Mouse (Mus musculus): ENCODE measurements around the gene Padi4.

Padi4 gene

GRCm38 (mm10) chr4:140702611-140703327 lies 71.3 kb downstream of the Padi4 start:
- DNase-seq (ENCODE audit: low spot score), result peak; percentile 65

DNA sequence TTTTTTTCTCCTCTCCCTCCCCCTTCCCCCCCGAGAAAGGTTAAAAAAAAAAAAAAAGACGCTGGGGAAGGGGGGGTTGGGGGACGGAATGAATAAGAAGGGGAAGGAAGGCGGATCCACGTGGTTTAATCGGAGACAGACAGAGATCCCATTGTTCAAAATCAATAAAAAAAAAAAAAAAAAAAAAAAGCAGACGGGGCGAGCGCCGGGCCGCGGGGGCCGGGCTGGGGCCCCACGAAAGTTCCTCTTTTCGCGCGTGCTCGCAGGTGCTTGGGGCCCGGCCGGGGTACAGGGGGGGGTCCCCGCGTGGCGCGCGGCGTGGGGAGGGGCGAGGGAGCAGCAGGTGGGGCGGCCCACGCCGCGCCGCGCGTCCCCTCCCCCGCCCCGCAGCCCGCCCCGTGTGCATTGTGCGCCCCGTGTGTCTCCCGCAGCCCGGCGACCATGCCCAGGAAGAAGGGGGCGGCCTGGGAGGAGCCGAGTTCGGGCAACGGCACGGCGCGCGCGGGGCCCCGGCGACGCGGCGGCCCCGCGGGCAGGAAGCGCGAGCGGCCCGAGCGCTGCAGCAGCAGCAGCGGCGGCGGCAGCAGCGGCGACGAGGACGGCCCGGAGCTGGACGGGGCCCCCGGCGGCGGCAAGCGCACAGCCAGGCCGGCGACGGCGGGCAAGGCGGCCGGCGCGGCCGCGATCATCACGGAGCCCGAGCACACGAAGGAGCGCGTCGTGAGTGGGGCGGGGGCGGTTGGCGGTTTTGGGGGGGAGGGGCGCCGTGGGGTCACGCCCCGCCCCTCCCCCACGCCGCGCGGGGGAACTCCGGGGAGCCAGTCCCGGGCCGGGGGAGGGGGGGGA lies 72.1 kb downstream of the Padi4 start:
- DNase-seq (ENCODE audit: low spot score), result peak; percentile 49

DNA sequence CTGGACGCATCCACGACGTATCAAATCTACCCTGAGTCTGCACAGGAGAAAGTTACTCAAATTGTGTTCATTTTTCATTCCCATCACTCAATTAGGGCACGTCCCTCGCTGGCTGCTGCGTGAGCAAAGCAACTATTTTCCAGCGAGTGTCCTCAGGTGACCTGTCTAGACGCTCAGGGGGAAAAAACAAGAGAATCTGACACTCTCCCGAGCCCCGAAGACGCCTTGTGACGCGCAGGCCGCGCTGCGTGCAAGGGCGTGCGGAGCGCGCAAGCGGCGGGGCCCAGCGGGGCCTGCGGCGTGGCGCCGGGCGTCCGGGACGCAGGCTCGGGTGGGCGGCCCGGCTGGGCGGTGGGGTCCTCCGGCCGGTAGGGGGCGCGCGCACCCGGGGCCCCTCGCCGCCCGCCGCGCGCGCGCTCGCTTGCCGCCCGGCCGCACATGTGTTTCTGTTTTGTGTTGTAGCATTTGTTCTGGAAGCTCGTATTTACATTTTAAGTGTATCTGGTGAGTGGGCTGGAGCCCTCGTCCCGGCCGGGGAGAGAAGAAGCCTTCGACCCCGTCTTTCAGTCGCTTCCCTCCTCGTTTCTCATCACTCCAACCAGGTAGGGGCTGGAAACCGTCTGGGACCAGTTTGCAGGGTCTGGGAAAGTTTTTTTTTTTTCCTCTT lies 72.9 kb downstream of the Padi4 start:
- DNase-seq (ENCODE audit: low spot score), result peak; percentile 85

DNA sequence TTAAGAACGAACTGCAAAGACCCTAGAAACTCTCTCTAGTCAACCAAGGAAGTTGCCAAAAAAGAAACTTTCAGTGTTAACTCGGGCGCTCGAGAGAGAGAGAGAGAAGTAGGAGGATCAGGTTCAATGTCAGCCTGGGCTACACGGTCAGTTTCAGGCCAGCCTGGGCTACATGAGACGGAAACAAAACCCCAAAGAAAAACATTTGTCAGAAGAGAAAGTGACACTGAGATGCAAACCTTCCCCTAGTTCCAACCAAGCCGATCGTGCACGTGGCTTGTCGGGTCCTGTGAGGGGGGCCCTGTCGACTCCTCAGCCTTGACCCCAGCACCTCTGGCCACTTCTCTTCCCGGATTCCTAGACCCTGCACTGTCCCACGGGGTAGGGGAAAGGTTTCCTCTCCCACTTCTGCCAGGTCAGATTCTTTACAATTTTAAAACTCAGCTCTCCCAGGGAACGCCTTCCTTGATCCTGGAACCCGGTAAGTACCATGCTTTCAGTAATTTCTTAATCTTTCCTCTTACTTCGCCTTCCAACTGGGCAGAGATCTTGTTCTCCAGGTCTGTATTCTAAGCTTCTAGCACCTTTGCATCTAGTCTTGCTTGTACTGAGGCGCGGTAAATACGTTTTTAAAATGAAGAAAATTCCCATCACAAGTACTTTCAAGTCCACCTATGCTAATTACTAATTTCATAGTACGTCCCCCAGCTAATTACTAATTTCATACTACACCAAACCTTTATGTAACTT lies 73.6 kb downstream of the Padi4 start, which contains the start of gene Rcc2:
Gene Rcc2 (plus strand): TSS at position 273 of the 750 bp plus-strand sequence.
- peak; percentile 37 for DNase-seq (ENCODE audit: low spot score)

GRCm38 (mm10) chr4:140699441-140700127 lies 74.5 kb downstream of the Padi4 start:
- peak; percentile 85 for DNase-seq (ENCODE audit: low spot score)

Data from T-cell, adult 2 months (primary cell).